Mouse (Mus musculus) frontal cortex, postnatal 36 days (tissue): ENCODE results near the gene Nudt14.

Source experiments
- DNase-seq, 2 experiments: peaks; one replicate each; pipeline ENCODE4 v3.0.0; 2022; ENCODE audit warnings: low spot score in 2 of 2

Gene Nudt14

DNA sequence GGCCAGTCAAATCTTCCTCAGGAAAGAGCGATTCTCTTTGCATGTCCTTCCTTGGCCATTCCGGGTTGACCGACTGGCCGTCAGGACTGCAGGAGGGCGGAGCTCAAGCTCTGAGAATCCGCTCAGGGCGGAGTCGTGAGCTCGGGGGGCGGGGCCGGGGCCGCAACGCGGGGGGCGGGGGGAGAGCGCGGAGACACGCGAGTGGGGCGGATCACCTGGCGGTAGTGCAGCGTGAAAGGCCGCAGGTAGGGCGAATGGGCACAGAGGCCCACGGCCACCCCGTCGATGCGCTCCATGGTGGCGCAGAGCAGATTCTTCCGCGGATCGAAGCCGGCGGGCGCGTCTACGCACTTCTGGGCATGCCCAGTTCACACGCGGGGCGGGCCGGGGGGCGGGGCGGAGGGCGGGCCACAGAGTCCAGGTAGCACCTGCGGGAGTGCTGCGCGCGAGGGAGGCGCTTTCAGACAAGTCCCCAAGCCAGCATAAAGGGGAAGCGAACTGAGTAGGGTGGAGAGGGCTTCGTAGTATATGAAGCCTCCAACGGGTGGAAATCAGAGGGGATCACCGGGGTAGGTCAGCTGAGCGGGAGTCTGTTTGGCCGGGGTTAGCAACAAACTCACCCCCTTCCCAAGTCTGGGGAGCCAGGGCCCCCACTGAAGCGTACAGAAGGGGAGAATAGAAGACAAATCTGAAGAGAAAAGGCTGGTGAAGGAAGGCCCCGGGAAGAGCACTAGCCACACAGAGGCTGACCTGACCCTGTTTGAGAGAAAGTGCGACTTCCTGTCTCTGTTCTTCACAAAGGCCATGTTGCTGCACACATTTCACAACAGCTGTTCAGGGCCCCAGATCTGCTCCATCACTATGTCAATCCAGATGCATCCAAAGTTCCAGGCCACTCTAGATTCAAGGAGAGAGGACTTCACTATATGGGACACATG lies at the start of gene Nudt14:
Gene Nudt14, minus strand, starts transcription at position 349 of the 938 bp plus-strand sequence.
- peak; percentile 69 to 70 for DNase-seq

DNA sequence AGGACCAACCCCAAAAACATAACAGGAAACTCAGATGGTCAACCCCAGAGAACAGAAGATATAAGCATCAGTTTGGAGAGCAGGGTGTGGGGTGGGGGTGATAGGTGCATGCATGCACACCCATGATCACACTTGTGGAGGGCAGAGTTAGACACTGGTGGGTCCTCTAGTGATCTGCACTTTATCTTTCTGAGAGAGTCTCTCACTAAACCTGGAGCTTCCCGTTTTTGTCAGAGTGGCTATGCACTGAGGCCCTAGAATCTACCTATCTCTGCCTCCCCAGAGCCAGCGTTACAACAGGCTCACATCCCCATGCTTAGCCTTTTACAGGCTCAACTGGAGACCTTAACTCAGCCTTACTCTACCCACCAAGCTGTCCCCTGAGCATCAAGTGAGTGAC lies 49.5 kb upstream of the Nudt14 start:
- DNase-seq: no peak

DNA sequence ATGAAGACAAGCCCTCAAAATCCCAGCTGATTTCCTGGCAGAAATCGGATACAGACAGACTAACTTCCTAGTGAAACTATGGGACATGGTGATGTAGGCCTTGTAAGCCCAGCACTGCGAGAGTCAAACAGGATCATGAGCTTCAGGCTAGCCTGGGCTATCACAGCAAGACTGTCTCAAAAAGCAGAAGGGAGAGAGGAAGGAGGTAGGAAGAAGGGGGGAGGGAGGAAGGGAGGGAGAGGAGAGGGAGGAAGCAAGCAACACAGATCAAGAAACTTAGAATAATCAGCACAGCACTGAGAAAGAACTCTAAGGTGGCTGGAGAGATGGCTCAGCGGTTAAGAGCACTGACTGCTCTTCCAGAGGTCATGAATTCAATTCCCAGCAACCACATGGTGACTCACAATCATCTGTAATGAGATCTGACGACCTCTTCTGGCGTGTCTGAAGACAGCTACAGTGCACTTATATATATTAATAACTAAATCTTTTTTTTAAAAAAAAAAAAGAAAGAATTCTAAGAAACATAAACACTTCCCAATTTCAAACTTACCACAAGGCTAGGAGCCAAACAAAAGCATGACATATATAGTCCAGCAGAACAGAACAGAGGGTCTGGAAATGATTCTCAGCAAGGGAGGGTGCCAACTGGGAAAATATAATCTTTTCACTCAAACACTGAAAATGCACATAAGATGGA lies 48.9 kb upstream of the Nudt14 start:
- DNase-seq: no peak

DNA sequence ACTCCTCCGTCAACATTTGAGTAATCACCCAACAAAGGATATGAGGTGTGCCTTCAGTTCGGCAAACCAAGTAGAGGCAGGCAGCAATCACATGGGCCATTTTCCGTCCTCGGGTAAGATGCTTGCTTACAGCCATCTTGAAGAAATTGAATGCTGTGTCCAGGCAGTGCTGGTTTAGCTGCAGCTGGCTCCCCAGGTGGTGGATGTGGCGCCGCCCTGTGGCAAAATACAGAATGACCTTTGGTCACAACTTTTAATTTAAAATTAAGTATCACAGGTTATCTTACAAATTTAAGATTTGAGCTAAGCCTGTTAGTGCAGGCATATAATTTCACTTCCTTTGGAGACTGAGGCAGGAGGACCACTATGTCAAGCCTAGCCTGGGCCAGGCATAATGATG lies 46.0 kb upstream of the Nudt14 start:
- DNase-seq: no peak

DNA sequence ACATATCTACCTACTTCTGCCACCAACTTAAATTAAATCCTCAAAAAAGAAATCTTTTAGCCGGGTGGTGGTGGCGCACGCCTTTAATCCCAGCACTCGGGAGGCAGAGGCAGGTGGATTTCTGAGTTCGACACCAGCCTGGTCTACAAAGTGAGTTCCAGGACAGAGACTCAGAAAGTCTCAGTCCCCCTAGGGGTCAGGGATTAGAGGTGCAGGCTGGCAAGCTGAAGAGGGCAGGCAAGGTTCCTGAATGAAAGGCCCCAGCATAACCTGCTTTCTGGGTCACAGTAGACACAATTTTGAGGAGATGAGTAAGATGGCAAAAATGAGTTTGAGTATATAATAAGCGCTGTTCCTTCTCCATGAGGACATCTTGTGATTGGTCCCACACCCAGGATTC lies 43.4 kb upstream of the Nudt14 start:
- no peak for DNase-seq

DNA sequence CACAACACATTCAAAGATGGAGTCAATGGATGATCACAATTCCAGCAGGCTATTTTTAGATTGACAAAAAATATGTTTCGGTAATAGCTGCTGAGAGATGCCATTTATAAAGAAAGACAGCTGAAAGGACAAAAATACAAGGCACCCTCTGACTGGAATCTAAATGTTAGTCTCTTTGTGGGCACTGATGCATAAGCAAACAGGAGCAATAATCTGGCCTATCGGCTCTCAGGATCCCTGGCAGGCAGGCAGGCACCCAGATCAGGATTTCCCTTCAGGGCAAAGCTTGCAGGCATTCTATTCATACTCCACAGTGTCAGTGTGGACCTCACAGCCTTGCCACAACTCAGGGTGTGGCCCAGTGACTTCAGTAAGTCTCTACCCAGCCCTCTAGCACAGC lies 40.1 kb upstream of the Nudt14 start:
- no peak for DNase-seq

DNA sequence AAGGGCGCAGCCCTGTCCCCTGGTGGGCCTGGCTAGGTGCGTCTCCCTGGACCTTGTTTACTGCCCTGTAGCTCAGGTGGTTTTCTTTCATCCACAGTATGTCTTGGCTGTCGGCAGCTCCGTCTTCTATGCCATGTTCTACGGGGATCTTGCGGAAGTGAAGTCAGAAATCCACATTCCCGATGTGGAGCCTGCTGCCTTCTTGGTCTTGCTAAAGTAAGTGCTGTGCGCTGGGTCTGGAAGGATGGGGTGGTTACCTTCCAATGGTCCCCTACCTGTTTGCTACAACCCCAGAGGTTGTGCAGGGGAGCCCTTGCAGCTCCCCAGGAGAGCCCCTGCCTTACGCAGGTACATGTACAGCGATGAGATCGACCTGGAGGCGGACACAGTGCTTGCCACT lies 35.2 kb upstream of the Nudt14 start:
- peak; percentile 40 to 43 for DNase-seq

DNA sequence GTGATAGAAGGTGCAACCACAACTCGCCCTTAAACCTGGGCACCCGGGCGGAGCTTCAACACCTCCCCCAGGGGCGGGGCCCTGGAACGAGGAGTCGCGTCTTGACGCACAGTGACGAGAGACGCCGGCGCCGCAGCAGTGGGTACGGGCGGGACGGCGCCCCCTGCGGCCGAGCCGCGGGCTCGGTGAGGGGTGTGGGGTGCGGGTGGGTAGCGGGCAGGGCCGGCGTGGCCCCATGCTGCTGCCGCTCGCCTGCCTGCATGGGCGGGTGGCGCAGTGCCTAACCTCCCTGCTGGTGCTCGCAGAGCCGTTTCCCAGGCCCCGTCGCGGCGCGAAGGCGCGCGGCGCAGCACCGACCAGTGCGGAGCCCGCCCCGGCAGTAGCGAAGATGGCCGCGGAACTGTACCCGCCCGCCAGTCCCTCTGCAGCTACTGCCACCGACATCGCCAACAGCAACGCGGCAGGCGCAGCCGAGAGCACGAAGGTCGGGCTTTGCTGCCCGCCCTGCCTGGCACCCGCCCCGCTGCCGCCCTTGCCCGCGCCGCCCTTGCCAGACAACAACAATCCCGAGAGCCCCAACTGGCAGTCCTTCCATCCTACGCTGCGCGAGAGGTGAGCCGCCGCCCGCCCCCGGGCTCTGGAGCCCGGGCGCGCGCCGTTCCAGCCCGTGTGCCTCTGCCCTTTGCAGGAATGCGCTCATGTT lies 34.6 kb upstream of the Nudt14 start, which contains the start of gene Btbd6:
Gene Btbd6, plus strand, starts transcription at position 112 of the 703 bp plus-strand sequence.
- DNase-seq: peak; percentile 89 to 90

DNA sequence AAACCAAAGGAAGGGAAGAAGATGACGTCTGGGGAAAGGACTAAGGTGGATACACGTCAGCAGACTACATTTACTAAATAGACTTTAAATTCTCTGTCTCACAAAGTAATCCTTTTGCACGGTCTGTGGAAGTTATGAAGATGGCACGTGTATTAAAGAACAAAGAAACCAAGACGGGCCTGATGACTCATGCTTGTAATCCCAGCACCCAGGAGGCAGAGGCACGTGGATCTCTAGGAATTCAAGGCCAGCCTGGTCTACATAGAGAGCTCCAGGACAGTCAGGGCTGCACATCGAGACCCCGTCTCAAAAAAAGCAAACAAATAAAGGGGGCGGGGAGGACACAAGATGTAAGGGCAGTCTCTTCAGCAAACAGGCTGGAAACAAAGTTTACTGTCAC lies 32.8 kb upstream of the Nudt14 start:
- no peak for DNase-seq

DNA sequence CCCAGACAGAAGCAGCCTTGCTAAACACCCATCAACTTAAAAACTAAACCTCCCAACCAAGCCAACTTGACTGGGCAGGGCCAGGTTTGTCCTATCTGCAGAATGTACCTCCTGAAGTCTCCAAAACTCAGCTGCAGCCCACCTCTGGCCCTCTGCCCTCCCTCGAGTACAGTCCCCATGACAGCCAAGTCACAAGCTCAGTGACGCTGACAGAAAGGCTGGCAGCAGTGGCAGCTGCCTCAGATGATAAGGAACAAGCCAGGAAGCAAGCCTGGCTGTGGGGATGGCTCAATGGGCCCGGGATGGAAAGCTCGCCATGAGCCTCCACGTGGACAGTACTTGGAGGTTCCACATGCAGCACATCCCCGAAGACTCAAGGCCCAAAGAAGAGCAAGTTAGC lies 27.7 kb upstream of the Nudt14 start:
- DNase-seq: no peak

DNA sequence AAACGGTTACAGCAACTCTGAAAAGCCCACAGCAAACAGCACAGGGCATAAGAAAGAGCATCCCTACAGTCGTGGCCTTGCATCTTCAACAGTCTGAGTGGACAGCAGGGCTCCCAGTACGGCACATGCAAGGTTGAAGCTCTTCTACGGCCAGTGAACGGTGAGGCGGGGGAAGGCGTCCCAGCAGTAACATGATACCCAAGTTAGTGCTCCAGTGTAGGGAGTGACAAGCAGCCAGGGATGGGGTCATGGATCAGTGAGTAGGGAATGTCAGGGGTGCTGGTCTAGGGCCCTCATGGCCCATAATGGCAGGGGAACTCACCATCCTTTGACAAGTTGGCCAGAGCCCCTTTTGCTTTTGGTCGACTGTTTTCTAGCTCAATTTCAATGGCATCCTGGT lies 27.0 kb upstream of the Nudt14 start:
- DNase-seq: no peak

DNA sequence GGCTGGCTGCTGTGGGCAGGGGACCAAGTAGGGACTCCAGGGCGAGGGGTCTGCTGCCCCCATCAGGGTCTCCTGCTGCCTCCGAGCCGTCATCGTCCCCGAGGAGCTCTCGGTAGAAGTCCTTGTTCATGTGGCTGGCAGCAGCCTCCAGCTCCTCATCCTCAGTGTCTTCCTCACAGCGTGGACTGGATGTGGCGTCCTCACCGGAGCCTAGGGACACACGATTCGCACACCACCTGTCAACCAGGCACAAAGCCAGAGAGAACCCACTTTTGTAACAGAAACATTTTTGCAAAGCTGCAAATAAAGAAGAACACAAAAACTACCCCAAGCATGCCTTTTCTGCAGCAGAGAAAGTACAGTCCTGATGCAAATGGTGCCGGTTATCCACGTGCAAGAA lies 23.9 kb upstream of the Nudt14 start:
- no peak for DNase-seq

DNA sequence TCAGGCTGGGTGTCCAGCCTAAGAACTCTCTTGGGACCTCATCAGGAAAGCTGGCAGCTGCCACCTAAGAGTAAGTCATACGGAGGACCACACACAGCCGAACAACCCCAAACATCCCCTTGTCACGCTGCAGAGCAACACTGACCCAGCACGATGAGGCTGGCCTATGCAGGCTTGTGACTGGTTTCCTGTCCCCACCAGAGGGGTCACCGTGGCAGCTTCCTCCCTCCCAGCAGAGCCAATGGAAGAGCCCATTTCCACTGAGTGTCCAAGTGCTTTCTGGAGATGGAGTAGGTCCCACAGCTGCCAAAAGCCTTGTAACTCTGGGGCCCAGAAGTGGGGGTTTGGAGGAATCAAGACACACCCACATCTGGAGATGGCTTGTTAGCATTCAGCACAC lies 19.9 kb upstream of the Nudt14 start:
- no peak for DNase-seq

DNA sequence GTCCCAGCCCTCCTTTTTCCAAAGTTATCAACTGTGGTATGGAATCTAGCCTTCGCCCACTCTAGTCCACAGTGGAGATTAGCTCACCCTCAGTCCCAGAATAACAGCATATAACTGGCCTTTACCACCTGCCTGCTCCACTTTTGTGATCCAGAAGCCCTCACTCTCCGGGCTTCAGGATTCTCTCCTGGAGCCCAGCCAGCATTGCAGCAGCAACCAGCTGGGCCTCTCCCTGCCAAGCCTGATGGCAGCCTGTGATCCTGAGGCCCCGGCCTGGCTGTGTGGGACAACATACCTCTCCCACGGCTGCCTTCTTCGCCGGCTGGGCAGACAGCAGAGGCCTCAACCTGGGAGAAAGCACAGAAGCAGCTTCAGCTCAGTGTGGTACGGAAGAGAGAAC lies 19.5 kb upstream of the Nudt14 start:
- no peak for DNase-seq

DNA sequence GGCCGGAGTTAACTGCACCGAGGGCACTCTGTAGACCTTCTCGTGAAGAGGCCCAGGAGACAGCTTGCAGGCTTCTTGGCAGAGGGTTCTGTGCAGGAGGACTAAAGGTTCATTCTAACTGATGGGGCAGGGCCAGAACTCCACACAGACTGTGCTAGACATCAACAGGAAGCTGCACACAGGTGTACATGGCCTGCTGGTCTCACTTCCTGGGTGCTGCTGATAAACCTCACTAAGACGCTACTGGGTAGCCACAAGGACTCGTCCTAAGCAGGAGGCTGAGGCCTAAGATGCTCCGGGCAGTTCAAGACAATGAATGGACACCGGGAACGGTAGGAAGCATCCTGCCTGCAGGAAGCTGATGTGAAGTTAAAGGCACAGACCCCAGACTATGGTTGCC lies 17.5 kb upstream of the Nudt14 start:
- no peak for DNase-seq

DNA sequence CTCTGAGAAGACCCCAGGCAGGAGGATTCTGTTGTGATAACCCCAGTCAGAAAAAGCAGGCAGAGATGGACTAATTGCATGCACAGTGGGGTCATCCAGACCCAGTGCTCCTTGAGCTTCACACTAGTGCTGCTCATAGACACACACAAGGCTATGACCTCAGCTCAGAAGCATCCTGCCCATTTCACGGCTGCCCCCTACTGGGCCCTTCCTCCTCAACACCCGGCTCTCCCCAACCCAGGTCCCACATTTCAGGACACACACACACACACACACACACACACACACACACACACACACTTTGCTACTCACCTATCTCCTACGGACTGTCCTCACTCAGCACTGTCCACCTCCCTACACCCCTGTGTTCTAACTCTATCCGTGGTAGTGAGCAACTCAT lies 16.4 kb upstream of the Nudt14 start:
- no peak for DNase-seq

DNA sequence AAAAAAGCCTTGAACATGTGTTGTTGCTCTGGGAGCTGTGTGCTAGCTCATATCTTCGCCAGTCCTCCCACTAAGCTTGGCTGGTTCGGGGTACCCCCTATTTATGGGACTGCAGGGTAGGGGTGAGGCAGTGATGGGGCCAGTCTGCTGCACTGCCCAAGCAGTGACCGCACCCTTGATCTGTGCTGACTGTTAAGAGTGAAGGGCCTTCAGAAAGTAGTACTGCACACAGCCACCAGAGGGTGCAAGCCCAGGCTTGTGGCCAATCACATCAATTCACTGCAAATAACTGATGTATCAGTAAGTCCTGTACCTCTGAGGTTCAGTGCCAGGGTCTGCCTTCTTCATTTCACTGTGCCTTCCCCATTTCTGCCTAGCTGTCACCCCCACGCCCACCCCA lies 13.9 kb upstream of the Nudt14 start:
- peak; percentile 70 to 84 for DNase-seq

DNA sequence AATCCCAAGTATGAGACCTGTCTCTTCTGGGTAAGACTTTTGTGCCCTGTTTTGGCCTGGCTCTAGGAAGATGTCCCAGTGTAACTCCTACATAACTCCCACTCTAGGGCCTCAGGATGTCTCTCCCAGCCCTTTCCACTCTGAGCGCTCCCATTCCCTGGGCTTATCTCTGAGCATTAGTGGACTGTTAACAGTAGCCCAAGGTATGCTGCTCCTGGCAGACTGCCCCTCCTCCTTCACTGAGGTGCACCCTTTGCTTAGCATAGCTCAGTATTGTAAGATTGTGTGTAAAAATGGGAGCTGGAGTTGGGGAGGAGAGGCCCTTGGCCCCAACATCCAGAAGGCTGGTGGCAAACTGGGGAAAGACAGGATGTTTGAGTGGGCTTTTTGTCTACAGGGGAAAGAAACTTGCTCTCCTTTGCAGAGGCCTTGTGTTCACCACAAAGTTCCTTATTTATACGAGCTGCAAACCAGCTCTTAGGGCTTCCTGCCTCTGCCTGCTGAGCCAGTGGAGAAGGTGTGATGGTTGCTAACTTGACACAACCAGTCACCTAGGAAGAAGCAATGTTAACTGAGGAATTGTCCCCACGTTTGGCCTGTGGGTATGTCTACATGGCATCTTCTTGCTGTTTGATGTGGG lies 11.1 kb upstream of the Nudt14 start:
- DNase-seq: no peak

DNA sequence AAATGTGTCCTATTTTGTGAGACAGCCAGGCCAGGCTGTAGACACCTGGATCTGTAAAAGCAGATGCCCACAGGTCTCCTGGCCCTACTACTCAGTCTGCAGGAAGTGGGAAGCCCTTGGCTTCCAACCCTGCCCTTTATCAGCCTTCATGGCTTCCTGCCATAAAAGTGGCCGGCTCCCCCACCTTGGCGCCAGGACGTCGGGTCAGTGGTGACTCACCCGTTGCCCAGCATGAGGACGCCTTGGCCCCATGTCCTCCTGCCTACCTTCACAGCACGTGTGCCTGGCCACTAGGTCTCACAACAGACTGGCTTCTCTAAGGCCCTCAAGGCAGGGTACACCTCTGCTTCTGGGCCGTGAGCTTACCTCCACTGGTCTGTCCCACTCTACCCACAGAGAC lies 10.5 kb upstream of the Nudt14 start:
- no peak for DNase-seq

DNA sequence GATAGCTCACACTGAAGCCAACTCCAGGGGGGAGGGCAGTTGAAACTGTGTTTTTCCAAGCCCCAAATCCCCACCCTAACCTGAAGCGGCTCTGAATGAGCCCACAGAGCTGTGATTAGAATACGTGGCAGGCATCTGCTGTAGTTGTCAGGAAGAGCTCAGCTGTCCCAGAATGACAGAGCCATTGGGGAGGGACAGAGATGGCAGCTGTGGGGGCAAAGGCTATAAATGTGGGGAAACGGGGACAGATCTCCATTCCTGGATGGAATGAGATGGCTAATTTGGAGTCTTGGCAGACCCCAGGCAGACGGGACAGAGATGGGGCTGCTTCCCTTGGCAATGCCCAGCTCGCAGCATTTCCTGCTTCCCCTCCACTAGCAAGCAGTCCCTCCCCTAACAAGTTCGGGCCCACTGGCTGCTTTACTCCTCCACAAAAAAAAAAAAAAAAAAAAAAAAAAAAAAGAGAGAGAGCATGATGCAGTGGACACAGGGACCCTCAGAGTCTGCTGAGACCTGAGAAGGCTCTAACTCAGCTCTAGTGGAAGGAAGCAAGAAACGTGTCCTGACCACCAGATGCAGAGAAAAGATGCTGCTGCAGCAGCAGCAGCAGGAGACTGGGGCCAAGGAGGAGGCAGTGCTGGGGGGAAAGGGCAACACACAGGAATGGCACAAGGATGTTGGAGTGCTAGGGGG lies 9.4 kb upstream of the Nudt14 start:
- DNase-seq: no peak

DNA sequence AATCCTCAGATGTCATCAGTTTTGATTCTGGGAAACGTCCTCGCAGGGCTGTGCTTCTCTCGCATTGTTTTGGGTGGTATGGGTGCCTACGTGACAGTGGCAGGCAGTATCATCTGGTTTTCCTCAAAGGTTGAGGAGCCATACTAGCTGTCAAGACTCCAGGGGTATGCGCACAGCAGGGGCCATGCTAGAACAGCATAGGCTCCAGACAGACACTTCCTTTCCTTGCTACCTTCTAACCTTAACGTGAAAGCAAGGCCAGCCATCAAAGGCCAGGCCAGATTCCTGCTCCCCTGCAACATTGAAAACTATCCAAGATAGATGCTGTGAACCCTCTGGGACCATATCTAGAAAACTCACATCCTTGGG lies 8.8 kb upstream of the Nudt14 start:
- no peak for DNase-seq
